Mouse (Mus musculus): ENCODE data around the gene Fanca. TPM values are rescaled to one million over a fixed set of nuclear protein-coding genes. Genes with fewer than 3 reads are reported as not detected.
A peak's percentile ranks its signal among the peaks of the same experiment; 100 is the strongest.

Gene Fanca
- total and polyA plus RNA-seq, 2 experiments from 2014 or later: 6.7 to 37.1 TPM

GRCm38 (mm10) chr8:123317781-123318466 lies 452 bp downstream of the Fanca start:
- no peak for TF ChIP-seq EP300 (IDR thresholded peaks at IDR 0.05; ENCODE audit: low read depth)
- no peak for TF ChIP-seq CTCF (IDR thresholded peaks at IDR 0.05; ENCODE audit: low read depth)

GRCm38 (mm10) chr8:123308738-123309137 lies 9.6 kb downstream of the Fanca start:
- no peak for TF ChIP-seq CTCF (IDR thresholded peaks at IDR 0.05; ENCODE audit: low read depth)
- TF ChIP-seq EP300 (IDR thresholded peaks at IDR 0.05; ENCODE audit: low read depth): no peak
- Histone ChIP-seq H3K9ac (replicated peaks; ENCODE audit: low read depth, low read length) (no peak overlapping the region), H3K4me3 (ENCODE audit: low read depth, low read length) (no peak overlapping the region), H3K36me3 (replicated peaks; ENCODE audit: control insufficient read depth, insufficient read depth, low read length) (0 out of 2 replicates have a peak, but pooled peaks cover 20% of the 10 kb centered on the region), H3K4me1 (ENCODE audit: control insufficient read depth, insufficient read depth) (no peaks in the 10 kb centered on the region), H3K4me2 (ENCODE audit: low read depth, low read length) (no peak overlapping the region), H3K27ac (ENCODE audit: low read depth) (no peak overlapping the region), H3K27me3 (ENCODE audit: control insufficient read depth, insufficient read depth, low read length) (no peaks in the 10 kb centered on the region), H3K9me3 (replicated peaks; ENCODE audit: control insufficient read depth, low read length) (no peaks in the 10 kb centered on the region)
- no peak for DNase-seq (ENCODE audit: low spot score)
- ATAC-seq (ENCODE audit: insufficient read depth, low read depth): no peak
- WGBS: 69% methylated on average over 4 of the region's 4 CpGs

More at GRCm38 (mm10) chr8:123317781-123318466, 452 bp downstream of the Fanca start:
- Histone ChIP-seq H3K9ac (replicated peaks; ENCODE audit: low read depth, low read length) (peak overlapping the region; percentile 40), H3K27ac (ENCODE audit: low read depth) (no peak overlapping the region), H3K36me3 (replicated peaks; ENCODE audit: control insufficient read depth, insufficient read depth, low read length) (no peaks in the 10 kb centered on the region), H3K4me1 (ENCODE audit: control insufficient read depth, insufficient read depth) (peaks cover 6% of the 10 kb centered on the region; the same call in 1 of the 2 replicates), H3K9me3 (replicated peaks; ENCODE audit: control insufficient read depth, low read length) (no peaks in the 10 kb centered on the region), H3K27me3 (ENCODE audit: control insufficient read depth, insufficient read depth, low read length) (no peaks in the 10 kb centered on the region), H3K4me2 (ENCODE audit: low read depth, low read length) (peak overlapping the region; percentile 72), H3K4me3 (ENCODE audit: low read depth, low read length) (peak overlapping the region; percentile 56)
- ATAC-seq (ENCODE audit: insufficient read depth, low read depth) (peak; percentile 71), DNase-seq (ENCODE audit: low spot score) (no peak)
- WGBS: 5% methylated on average over 21 of the region's 21 CpGs

GRCm38 (mm10) chr8:123298301-123298700 lies 20.1 kb downstream of the Fanca start:
- no peak for TF ChIP-seq EP300 (IDR thresholded peaks at IDR 0.05; ENCODE audit: low read depth)
- no peak for TF ChIP-seq CTCF (IDR thresholded peaks at IDR 0.05; ENCODE audit: low read depth)
- no peak overlapping the region for H3K27ac ChIP-seq (ENCODE audit: low read depth)
- H3K4me3 ChIP-seq (ENCODE audit: low read depth, low read length): no peak overlapping the region
- DNase-seq (ENCODE audit: low spot score) (no peak), ATAC-seq (ENCODE audit: insufficient read depth, low read depth) (no peak)
- H3K9ac ChIP-seq (replicated peaks; ENCODE audit: low read depth, low read length): no peak overlapping the region
- no peaks in the 10 kb centered on the region for H3K4me1 ChIP-seq (ENCODE audit: control insufficient read depth, insufficient read depth)
- no peaks in the 10 kb centered on the region for H3K27me3 ChIP-seq (ENCODE audit: control insufficient read depth, insufficient read depth, low read length)
- no peaks in the 10 kb centered on the region for H3K9me3 ChIP-seq (replicated peaks; ENCODE audit: control insufficient read depth, low read length)
- 89% methylated on average over 11 of the region's 11 CpGs for WGBS
- peaks cover 15% of the 10 kb centered on the region; the same call in 1 of the 2 replicates for H3K36me3 ChIP-seq (replicated peaks; ENCODE audit: control insufficient read depth, insufficient read depth, low read length)
- H3K4me2 ChIP-seq (ENCODE audit: low read depth, low read length): no peak overlapping the region

GRCm38 (mm10) chr8:123292785-123293184 lies 25.6 kb downstream of the Fanca start:
- TF ChIP-seq EP300 (IDR thresholded peaks at IDR 0.05; ENCODE audit: low read depth) (no peak), CTCF (IDR thresholded peaks at IDR 0.05; ENCODE audit: low read depth) (no peak)
- no peak overlapping the region for H3K4me3 ChIP-seq (ENCODE audit: low read depth, low read length)
- 86% methylated on average over 2 of the region's 2 CpGs for WGBS
- no peak overlapping the region for H3K4me2 ChIP-seq (ENCODE audit: low read depth, low read length)
- H3K27me3 ChIP-seq (ENCODE audit: control insufficient read depth, insufficient read depth, low read length): no peaks in the 10 kb centered on the region
- no peaks in the 10 kb centered on the region for H3K4me1 ChIP-seq (ENCODE audit: control insufficient read depth, insufficient read depth)
- ATAC-seq (ENCODE audit: insufficient read depth, low read depth) (no peak), DNase-seq (ENCODE audit: low spot score) (no peak)
- no peak overlapping the region for H3K27ac ChIP-seq (ENCODE audit: low read depth)
- no peaks in the 10 kb centered on the region for H3K9me3 ChIP-seq (replicated peaks; ENCODE audit: control insufficient read depth, low read length)
- H3K36me3 ChIP-seq (replicated peaks; ENCODE audit: control insufficient read depth, insufficient read depth, low read length): 0 out of 2 replicates have a peak, but pooled peaks cover 5% of the 10 kb centered on the region
- H3K9ac ChIP-seq (replicated peaks; ENCODE audit: low read depth, low read length): no peak overlapping the region

GRCm38 (mm10) chr8:123292281-123292680 lies 26.1 kb downstream of the Fanca start:
- no peaks in the 10 kb centered on the region for H3K9me3 ChIP-seq (replicated peaks; ENCODE audit: control insufficient read depth, low read length)
- H3K9ac ChIP-seq (replicated peaks; ENCODE audit: low read depth, low read length): no peak overlapping the region
- no peaks in the 10 kb centered on the region for H3K27me3 ChIP-seq (ENCODE audit: control insufficient read depth, insufficient read depth, low read length)
- DNase-seq (ENCODE audit: low spot score): no peak
- H3K36me3 ChIP-seq (replicated peaks; ENCODE audit: control insufficient read depth, insufficient read depth, low read length): 0 out of 2 replicates have a peak, but pooled peaks cover 5% of the 10 kb centered on the region
- no peak overlapping the region for H3K27ac ChIP-seq (ENCODE audit: low read depth)
- no peak overlapping the region for H3K4me3 ChIP-seq (ENCODE audit: low read depth, low read length)
- 84% methylated on average over 3 of the region's 3 CpGs for WGBS
- ATAC-seq (ENCODE audit: insufficient read depth, low read depth): no peak
- H3K4me2 ChIP-seq (ENCODE audit: low read depth, low read length): no peak overlapping the region
- no peaks in the 10 kb centered on the region for H3K4me1 ChIP-seq (ENCODE audit: control insufficient read depth, insufficient read depth)
- TF ChIP-seq EP300 (IDR thresholded peaks at IDR 0.05; ENCODE audit: low read depth) (no peak), CTCF (IDR thresholded peaks at IDR 0.05; ENCODE audit: low read depth) (no peak)
